In the genomic region with DNA sequence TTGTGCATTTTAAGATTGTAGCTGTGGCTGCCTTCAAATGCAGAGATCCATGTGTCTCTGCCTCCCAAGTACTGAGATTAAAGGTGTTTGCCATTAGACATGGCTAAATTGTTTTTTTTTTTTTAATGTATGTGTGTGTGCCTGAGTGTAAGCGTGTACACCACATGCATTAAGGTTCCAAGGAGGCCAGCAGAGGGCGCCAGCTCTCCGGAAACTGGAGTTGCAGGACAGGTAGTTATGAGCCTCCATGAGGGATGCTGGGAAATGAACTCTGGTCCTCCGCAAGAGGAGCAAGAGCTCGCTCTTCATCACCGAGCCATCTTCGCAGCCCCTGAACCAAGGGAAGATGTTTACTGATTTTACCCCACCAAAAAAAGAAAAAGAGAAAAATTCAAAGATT, we compare ENCODE assay signal across 20 mouse cellular contexts. TPM values are rescaled to one million over a fixed set of nuclear protein-coding genes. Genes with fewer than 3 reads are reported as not detected.
DNase-seq lines count a peak whose midpoint lies in the region; ATAC-seq and TF ChIP-seq lines count a peak whose summit lies in the region.
"Had no signal": no experiment of that assay in that cellular context is flagged by ENCODE, and none has a peak within 500 bp of the region (broad histone marks: within the 10 kb centered on the region; RNA-seq: fewer than 3 reads in every experiment).

No protein-coding gene starts in this region.

- no peak overlapping the region for H3K4me2 ChIP-seq in midbrain, postnatal 0 days (ENCODE audit: low read depth, low read length, poor library complexity, severe bottlenecking)
- no peak overlapping the region for H3K4me2 ChIP-seq in midbrain, embryonic 13.5 days (replicated peaks)
- H3K4me2 ChIP-seq in liver, embryonic 14.5 days (ENCODE audit: low read depth) = no peak overlapping the region
- H3K4me2 ChIP-seq: embryonic facial prominence, embryonic 15.5 days; heart, embryonic 13.5 days; liver, embryonic 15.5 days; midbrain, embryonic 15.5 days; neural tube, embryonic 12.5 days had no signal

- peaks cover 3% of the 10 kb centered on the region for H3K36me3 ChIP-seq in heart, adult 2 months (ENCODE audit: control insufficient read depth, insufficient read depth, low read length)
- peaks cover 10% of the 10 kb centered on the region; the same call in 1 of the 2 replicates for H3K36me3 ChIP-seq in midbrain, postnatal 0 days (ENCODE audit: insufficient read depth, low read length)
- H3K36me3 ChIP-seq in midbrain, embryonic 13.5 days = peaks cover 10% of the 10 kb centered on the region; the same call in 1 of the 2 replicates
- H3K36me3 ChIP-seq in ES-E14 (ENCODE audit: control insufficient read depth, insufficient read depth, low read length, poor library complexity, severe bottlenecking) = peaks cover 26% of the 10 kb centered on the region
- H3K36me3 ChIP-seq in liver, embryonic 14.5 days (replicated peaks; ENCODE audit: control insufficient read depth, insufficient read depth, low read depth) = no peaks in the 10 kb centered on the region
- H3K36me3 ChIP-seq: liver, embryonic 15.5 days; midbrain, embryonic 15.5 days had no signal

- no peaks in the 10 kb centered on the region for H3K79me2 ChIP-seq in heart, adult 2 months (replicated peaks; ENCODE audit: control insufficient read depth, insufficient read depth, low read length)

- H3K27me3 ChIP-seq in heart, adult 2 months (ENCODE audit: control insufficient read depth, insufficient read depth, low read length) = no peaks in the 10 kb centered on the region
- H3K27me3 ChIP-seq in midbrain, postnatal 0 days (ENCODE audit: insufficient read depth, low read length) = no peaks in the 10 kb centered on the region
- H3K27me3 ChIP-seq in midbrain, embryonic 13.5 days = no peaks in the 10 kb centered on the region
- no peaks in the 10 kb centered on the region for H3K27me3 ChIP-seq in liver, embryonic 14.5 days (ENCODE audit: control insufficient read depth, insufficient read depth, low read length)
- H3K27me3 ChIP-seq: embryonic facial prominence, embryonic 15.5 days; heart, embryonic 13.5 days; midbrain, embryonic 15.5 days; neural tube, embryonic 12.5 days had no signal

- WGBS in heart, adult 2 months = 98% methylated on average over 7 of the region's 7 CpGs
- WGBS in midbrain, postnatal 0 days = 96% methylated on average over 7 of the region's 7 CpGs
- 91% methylated on average over 7 of the region's 7 CpGs for WGBS in midbrain, embryonic 13.5 days
- 80% methylated on average over 7 of the region's 7 CpGs for whole genome bisulfite sequencing in liver, embryonic 14.5 days (ENCODE audit: insufficient replicate concordance)

- peaks cover 7% of the 10 kb centered on the region for H3K4me1 ChIP-seq in heart, adult 2 months (ENCODE audit: control insufficient read depth, insufficient read depth, low read length)
- no peaks in the 10 kb centered on the region for H3K4me1 ChIP-seq in midbrain, postnatal 0 days (ENCODE audit: insufficient read depth, low read length)
- no peaks in the 10 kb centered on the region for H3K4me1 ChIP-seq in midbrain, embryonic 13.5 days (replicated peaks)
- H3K4me1 ChIP-seq in ES-E14 (ENCODE audit: control insufficient read depth in 2 of 2, insufficient read depth in 2 of 2, low read length in 2 of 2, poor library complexity in 1 of 2) = peaks cover 7 to 20% of the 10 kb centered on the region in 2 experiments
- peaks cover 0 to 7% of the 10 kb centered on the region in 2 experiments; a peak in 3 of 4 replicates for H3K4me1 ChIP-seq in liver, embryonic 14.5 days (replicated peaks; ENCODE audit: control insufficient read depth in 2 of 2, insufficient read depth in 2 of 2, low read length in 1 of 2)
- H3K4me1 ChIP-seq: hindbrain, embryonic 10.5 days; neural tube, embryonic 12.5 days had no signal

- DNase-seq in heart, adult 2 months = no peak
- DNase-seq in heart, adult 9 months (ENCODE audit: low spot score in 2 of 2) = no peak
- DNase-seq in midbrain, postnatal 0 days (ENCODE audit: low spot score) = no peak
- DNase-seq in ES-E14 (ENCODE audit: low read depth, low spot score) = peak; percentile 91
- DNase-seq in liver, embryonic 14.5 days (ENCODE audit: low read depth in 3 of 3, low spot score in 3 of 3) = no peak
- no peak for DNase-seq in gastrocnemius, postnatal 10 days
- DNase-seq in thymus, postnatal 0 days (ENCODE audit: low spot score) = no peak
- DNase-seq: adrenal gland, postnatal 10 days; gastrocnemius, postnatal 25 days; kidney, adult 18-20 months; layer of hippocampus, adult 9-11 months; thymus, adult 2 months had no signal

- H3K4me3 ChIP-seq in heart, adult 2 months = no peak overlapping the region
- H3K4me3 ChIP-seq in midbrain, postnatal 0 days (ENCODE audit: low read depth, low read length) = no peak overlapping the region
- H3K4me3 ChIP-seq in midbrain, embryonic 13.5 days (replicated peaks) = no peak overlapping the region
- no peak overlapping the region for H3K4me3 ChIP-seq in ES-E14 (ENCODE audit: insufficient read depth in 1 of 2, low read depth in 1 of 2, low read length in 2 of 2, poor library complexity in 1 of 2, severe bottlenecking in 1 of 2)
- no peak overlapping the region for H3K4me3 ChIP-seq in liver, embryonic 14.5 days (ENCODE audit: insufficient read depth in 1 of 2, low read depth in 2 of 2, low read length in 2 of 2)
- H3K4me3 ChIP-seq: embryonic facial prominence, embryonic 15.5 days; heart, embryonic 13.5 days; hindbrain, embryonic 10.5 days; liver, embryonic 15.5 days; midbrain, embryonic 15.5 days; neural tube, embryonic 12.5 days had no signal

- TF ChIP-seq CTCF in heart, adult 2 months (IDR thresholded peaks at IDR 0.05) = peak; percentile 35
- TF ChIP-seq CTCF in midbrain, postnatal 0 days (IDR thresholded peaks at IDR 0.05) = peak; percentile 48
- TF ChIP-seq CTCF in liver, embryonic 14.5 days (IDR thresholded peaks at IDR 0.05; ENCODE audit: low read depth) = peak; percentile 56

- no peak overlapping the region for H3K9ac ChIP-seq in heart, adult 2 months (ENCODE audit: low read depth, low read length)
- H3K9ac ChIP-seq in midbrain, postnatal 0 days (replicated peaks; ENCODE audit: low read length, poor library complexity, severe bottlenecking) = no peak overlapping the region
- no peak overlapping the region for H3K9ac ChIP-seq in midbrain, embryonic 13.5 days (replicated peaks)
- no peak overlapping the region; the same call in 1 of the 2 replicates for H3K9ac ChIP-seq in ES-E14 (ENCODE audit: insufficient read depth, low read depth, low read length, poor library complexity, severe bottlenecking)
- H3K9ac ChIP-seq in liver, embryonic 14.5 days (replicated peaks) = no peak overlapping the region
- H3K9ac ChIP-seq: embryonic facial prominence, embryonic 15.5 days; heart, embryonic 13.5 days; liver, embryonic 15.5 days; midbrain, embryonic 15.5 days; neural tube, embryonic 12.5 days had no signal

- in situ Hi-C loops in ES-E14 (cut with MboI; ENCODE audit: low sequenced_read_pairs in 2 of 2, unreplicated experiment in 2 of 2) = no loop called here

- intact Hi-C loops in heart, adult 2 months (cut with DNase I) = no loop called here

- no peak overlapping the region for H3K27ac ChIP-seq in heart, adult 2 months
- no peak overlapping the region for H3K27ac ChIP-seq in midbrain, postnatal 0 days (ENCODE audit: low read depth, low read length)
- no peak overlapping the region for H3K27ac ChIP-seq in midbrain, embryonic 13.5 days
- H3K27ac ChIP-seq in ES-E14 (ENCODE audit: insufficient read depth, low read depth, low read length, poor library complexity, severe bottlenecking) = peak overlapping the region; percentile 59; the same call in 1 of the 2 replicates
- no peak overlapping the region for H3K27ac ChIP-seq in liver, embryonic 14.5 days
- H3K27ac ChIP-seq: embryonic facial prominence, embryonic 15.5 days; heart, embryonic 13.5 days; hindbrain, embryonic 10.5 days; liver, embryonic 15.5 days; midbrain, embryonic 15.5 days; neural tube, embryonic 12.5 days had no signal

- no peaks in the 10 kb centered on the region for H3K9me3 ChIP-seq in midbrain, postnatal 0 days (ENCODE audit: low read length)
- H3K9me3 ChIP-seq in midbrain, embryonic 13.5 days = no peaks in the 10 kb centered on the region
- no peaks in the 10 kb centered on the region for H3K9me3 ChIP-seq in ES-E14 (ENCODE audit: control insufficient read depth, insufficient read depth, low read depth, low read length)
- no peaks in the 10 kb centered on the region for H3K9me3 ChIP-seq in liver, embryonic 14.5 days (ENCODE audit: control insufficient read depth, low read length)
- H3K9me3 ChIP-seq: embryonic facial prominence, embryonic 15.5 days; heart, embryonic 13.5 days; hindbrain, embryonic 10.5 days; liver, embryonic 15.5 days; midbrain, embryonic 15.5 days; neural tube, embryonic 12.5 days had no signal

- no peak for TF ChIP-seq POLR2A in heart, adult 2 months (IDR thresholded peaks at IDR 0.05; ENCODE audit: insufficient read depth, low read depth, low read length)

- no peak for ATAC-seq in midbrain, postnatal 0 days (ENCODE audit: low FRiP score)
- ATAC-seq in midbrain, embryonic 13.5 days = no peak
- no peak for ATAC-seq in liver, embryonic 14.5 days (ENCODE audit: insufficient read depth)
- ATAC-seq: forebrain, embryonic 16.5 days; midbrain, embryonic 15.5 days had no signal

- TF ChIP-seq EP300 in heart, adult 2 months (IDR thresholded peaks at IDR 0.05; ENCODE audit: insufficient read depth, low read depth, low read length) = no peak
- no peak for TF ChIP-seq EP300 in liver, embryonic 14.5 days (IDR thresholded peaks at IDR 0.05; ENCODE audit: low read depth)

RNA-seq across cellular contexts. Expression of a gene that starts 29.0 kb away (rescaled TPM):
- 100 to 1,000 TPM; 236 to 263 TPM for total RNA-seq in heart, adult 2 months (2021)
- polyA plus RNA-seq in heart, adult 2 months (2012; rRNA removed) = 297 and 303 TPM in 2 replicates
- 24.0 and 26.2 TPM in 2 replicates for total RNA-seq in midbrain, postnatal 0 days (2014; rRNA removed)
- polyA plus RNA-seq in midbrain, postnatal 0 days (2015; fragmentation: Nextera tagmentation; extraction: Ambion mirVana) = 23.1 and 24.1 TPM in 2 replicates
- polyA plus RNA-seq in midbrain, embryonic 13.5 days (2015; fragmentation: Nextera tagmentation; extraction: Ambion mirVana) = 24.0 and 24.7 TPM in 2 replicates
- 71.3 and 112 TPM in 2 replicates for total RNA-seq in ES-E14 (2012; rRNA removed)
- 1.1 and 2.0 TPM in 2 replicates for polyA plus RNA-seq in liver, embryonic 14.5 days (2012; rRNA removed)
- polyA plus RNA-seq in liver, embryonic 14.5 days (2014; fragmentation: Nextera tagmentation; extraction: Ambion mirVana) = 0.77 and 0.95 TPM in 2 replicates
- 1 to 10 TPM; 3.8 to 6.6 TPM for total RNA-seq in gastrocnemius, postnatal 10 days (2021)
- 2.4 and 3.9 TPM in 2 replicates for polyA plus RNA-seq in thymus, postnatal 0 days (2015; fragmentation: Nextera tagmentation; extraction: Ambion mirVana)

RNA-seq across cellular contexts. Expression of a gene that starts 38.5 kb away (rescaled TPM):
- total RNA-seq in heart, adult 2 months (2021) = 10 to 100 TPM; 28.0 to 28.9 TPM
- polyA plus RNA-seq in heart, adult 2 months (2012; rRNA removed) = 10.7 and 11.5 TPM in 2 replicates
- 20.0 and 23.2 TPM in 2 replicates for total RNA-seq in midbrain, postnatal 0 days (2014; rRNA removed)
- 8.6 and 13.6 TPM in 2 replicates for polyA plus RNA-seq in midbrain, postnatal 0 days (2015; fragmentation: Nextera tagmentation; extraction: Ambion mirVana)
- polyA plus RNA-seq in midbrain, embryonic 13.5 days (2015; fragmentation: Nextera tagmentation; extraction: Ambion mirVana) = 18.3 and 20.5 TPM in 2 replicates
- 51.5 and 58.6 TPM in 2 replicates for total RNA-seq in ES-E14 (2012; rRNA removed)
- 2.5 and 4.0 TPM in 2 replicates for polyA plus RNA-seq in liver, embryonic 14.5 days (2012; rRNA removed)
- 3.4 and 3.8 TPM in 2 replicates for polyA plus RNA-seq in liver, embryonic 14.5 days (2014; fragmentation: Nextera tagmentation; extraction: Ambion mirVana)
- total RNA-seq in gastrocnemius, postnatal 10 days (2021) = 10 to 100 TPM; 23.4 to 30.9 TPM
- polyA plus RNA-seq in thymus, postnatal 0 days (2015; fragmentation: Nextera tagmentation; extraction: Ambion mirVana) = 5.8 and 9.3 TPM in 2 replicates

RNA-seq across cellular contexts. Expression of a gene that starts 41.6 kb away (rescaled TPM):
- 10 to 100 TPM; 16.5 to 20.2 TPM for total RNA-seq in heart, adult 2 months (2021)
- polyA plus RNA-seq in heart, adult 2 months (2012; rRNA removed) = 35.5 and 36.6 TPM in 2 replicates
- 0.33 and 1.4 TPM in 2 replicates for total RNA-seq in midbrain, postnatal 0 days (2014; rRNA removed)
- polyA plus RNA-seq in midbrain, postnatal 0 days (2015; fragmentation: Nextera tagmentation; extraction: Ambion mirVana) = 0.68 and 0.85 TPM in 2 replicates
- 0.10 and 0.27 TPM in 2 replicates for polyA plus RNA-seq in midbrain, embryonic 13.5 days (2015; fragmentation: Nextera tagmentation; extraction: Ambion mirVana)
- total RNA-seq in ES-E14 (2012; rRNA removed) = 3.9 and 10.1 TPM in 2 replicates
- 2.1 and 2.6 TPM in 2 replicates for polyA plus RNA-seq in liver, embryonic 14.5 days (2012; rRNA removed)
- polyA plus RNA-seq in liver, embryonic 14.5 days (2014; fragmentation: Nextera tagmentation; extraction: Ambion mirVana) = 2.2 and 2.7 TPM in 2 replicates
- total RNA-seq in gastrocnemius, postnatal 10 days (2021) = 1 to 10 TPM; 1.7 to 2.2 TPM
- polyA plus RNA-seq in thymus, postnatal 0 days (2015; fragmentation: Nextera tagmentation; extraction: Ambion mirVana) = 0.23 and 0.33 TPM in 2 replicates

RNA-seq across cellular contexts. Expression of a gene that starts 46.7 kb away (rescaled TPM):
- 100 to 1,000 TPM; 118 to 132 TPM for total RNA-seq in heart, adult 2 months (2021)
- polyA plus RNA-seq in heart, adult 2 months (2012; rRNA removed) = 183 and 258 TPM in 2 replicates
- total RNA-seq in midbrain, postnatal 0 days (2014; rRNA removed) = 7.4 and 10.6 TPM in 2 replicates
- polyA plus RNA-seq in midbrain, postnatal 0 days (2015; fragmentation: Nextera tagmentation; extraction: Ambion mirVana) = 2.0 and 2.1 TPM in 2 replicates
- polyA plus RNA-seq in midbrain, embryonic 13.5 days (2015; fragmentation: Nextera tagmentation; extraction: Ambion mirVana) = 0.17 and 0.19 TPM in 2 replicates
- 0.76 and 0.79 TPM in 2 replicates for total RNA-seq in ES-E14 (2012; rRNA removed)
- 0.03 TPM in 2 replicates for polyA plus RNA-seq in liver, embryonic 14.5 days (2012; rRNA removed)
- not detected in 2 replicates for polyA plus RNA-seq in liver, embryonic 14.5 days (2014; fragmentation: Nextera tagmentation; extraction: Ambion mirVana)
- total RNA-seq in gastrocnemius, postnatal 10 days (2021) = 10 to 100 TPM; 10.5 to 12.8 TPM
- 0.08 TPM in 1 of 2 replicates, not detected in the other for polyA plus RNA-seq in thymus, postnatal 0 days (2015; fragmentation: Nextera tagmentation; extraction: Ambion mirVana)
- polyA plus RNA-seq: neural tube, embryonic 12.5 days had no signal

Comparison
In these comparisons a context has a peak if more than half of its experiments do, and no peak if none do; other contexts are left out.
1. RNA of a gene that starts 29.0 kb away (polyA plus RNA-seq): 297 to 303 TPM in heart, adult 2 months; 23.1 to 24.1 TPM in midbrain, postnatal 0 days, 24.0 to 24.7 TPM in midbrain, embryonic 13.5 days, 2.4 to 3.9 TPM in thymus, postnatal 0 days and 0.77 to 2.0 TPM in liver, embryonic 14.5 days; every median in the first group is over 10 times any median in the second.
2. Peak in every context shown above with its lines, with median percentiles within 50 percentile points of each other: CTCF ChIP-seq.